Mouse (Mus musculus): Measurements from ENCODE around the gene Ppp1r14d. TPM values are rescaled to one million over a fixed set of nuclear protein-coding genes. Genes with fewer than 3 reads are reported as not detected.

Gene Ppp1r14d
- total RNA-seq (2023) = not detected

DNA sequence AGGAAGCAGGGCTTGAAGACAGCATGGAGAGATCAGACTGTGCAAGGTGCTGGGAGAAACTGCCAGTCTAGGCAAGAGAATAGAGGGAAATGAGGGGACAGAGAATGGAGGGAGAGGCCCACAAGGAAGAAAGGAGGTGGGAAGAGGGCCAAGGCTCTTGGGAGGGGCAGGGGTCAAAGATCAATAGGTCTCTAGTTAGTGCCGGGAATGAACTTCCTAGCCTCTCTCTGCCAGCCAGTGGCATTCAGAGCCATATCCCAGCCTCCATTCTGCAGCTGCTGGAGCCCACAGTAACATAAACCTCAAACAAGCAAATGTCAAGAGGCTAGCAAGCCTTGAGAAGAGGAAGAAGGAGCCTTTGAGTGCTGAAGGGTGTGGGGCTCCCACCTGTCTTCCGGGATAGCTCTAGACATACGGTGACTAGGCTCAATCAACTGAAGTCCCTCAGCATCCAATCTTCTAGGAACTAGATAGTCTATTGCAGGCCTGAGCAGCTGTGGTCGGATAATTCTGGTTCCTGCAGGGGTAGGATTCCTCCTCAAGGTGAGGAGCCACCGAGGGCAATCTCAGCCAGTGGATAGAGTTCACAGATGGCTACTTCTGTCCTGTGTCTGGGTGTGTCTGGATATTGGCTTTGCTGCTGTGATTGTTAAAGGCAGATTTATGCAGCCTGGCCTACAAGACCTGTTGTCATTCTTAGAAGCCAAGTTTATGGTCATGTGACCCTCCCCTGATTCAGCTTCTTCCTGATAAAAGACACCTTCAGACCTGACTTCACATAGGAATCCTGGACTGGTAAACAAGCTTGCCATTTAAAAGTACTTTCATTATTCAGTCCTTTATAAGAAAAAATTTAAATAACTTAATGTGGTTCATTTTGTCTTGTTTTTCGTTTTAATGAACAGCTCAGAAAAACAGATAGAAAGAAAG, at the start of gene Ppp1r14d:
Ppp1r14d (minus strand) TSS at position 132 of the 930 bp plus-strand sequence.

DNA sequence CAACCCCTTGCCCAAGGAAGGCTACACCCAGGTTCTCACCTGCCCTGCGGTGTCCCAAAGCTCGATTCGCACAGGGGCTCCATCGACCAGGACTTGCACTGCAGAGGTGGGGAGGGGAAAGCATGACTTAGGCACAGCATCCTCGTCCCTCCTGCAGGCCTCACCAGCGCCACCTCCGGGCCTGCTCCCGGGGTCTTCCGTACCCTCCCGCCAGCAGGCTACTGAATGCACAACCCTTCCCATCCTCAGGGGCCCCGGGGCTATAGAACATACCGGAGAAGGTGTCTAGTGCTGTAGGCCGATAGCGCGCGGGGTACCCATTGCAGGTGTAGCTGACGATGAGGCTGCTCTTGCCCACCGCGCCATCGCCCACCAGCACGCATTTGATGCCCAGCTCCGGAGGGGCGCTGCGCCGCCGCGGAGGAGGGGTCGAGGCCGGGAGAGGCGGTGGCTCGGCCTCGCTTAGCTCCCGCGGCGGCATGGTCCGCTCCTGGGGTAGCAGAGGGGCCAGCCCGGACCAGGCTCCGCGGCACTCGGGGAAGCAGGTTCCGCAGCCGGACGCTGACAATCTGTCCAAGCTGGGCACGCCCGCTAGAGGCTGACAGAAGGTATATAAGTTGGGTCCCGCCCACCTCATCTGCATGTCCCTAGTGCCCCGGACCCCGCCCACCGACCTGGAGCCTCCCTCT, 41.1 kb upstream of the Ppp1r14d start, which contains the start of gene Rhov:
Rhov (minus strand) TSS at position 630 of the 689 bp plus-strand sequence.

GRCm38 (mm10) chr2:119237210-119237870, 7.6 kb upstream of the Ppp1r14d start, which contains the start of gene Spint1:
Gene Spint1 (plus strand): TSS chr2:119237362.

DNA sequence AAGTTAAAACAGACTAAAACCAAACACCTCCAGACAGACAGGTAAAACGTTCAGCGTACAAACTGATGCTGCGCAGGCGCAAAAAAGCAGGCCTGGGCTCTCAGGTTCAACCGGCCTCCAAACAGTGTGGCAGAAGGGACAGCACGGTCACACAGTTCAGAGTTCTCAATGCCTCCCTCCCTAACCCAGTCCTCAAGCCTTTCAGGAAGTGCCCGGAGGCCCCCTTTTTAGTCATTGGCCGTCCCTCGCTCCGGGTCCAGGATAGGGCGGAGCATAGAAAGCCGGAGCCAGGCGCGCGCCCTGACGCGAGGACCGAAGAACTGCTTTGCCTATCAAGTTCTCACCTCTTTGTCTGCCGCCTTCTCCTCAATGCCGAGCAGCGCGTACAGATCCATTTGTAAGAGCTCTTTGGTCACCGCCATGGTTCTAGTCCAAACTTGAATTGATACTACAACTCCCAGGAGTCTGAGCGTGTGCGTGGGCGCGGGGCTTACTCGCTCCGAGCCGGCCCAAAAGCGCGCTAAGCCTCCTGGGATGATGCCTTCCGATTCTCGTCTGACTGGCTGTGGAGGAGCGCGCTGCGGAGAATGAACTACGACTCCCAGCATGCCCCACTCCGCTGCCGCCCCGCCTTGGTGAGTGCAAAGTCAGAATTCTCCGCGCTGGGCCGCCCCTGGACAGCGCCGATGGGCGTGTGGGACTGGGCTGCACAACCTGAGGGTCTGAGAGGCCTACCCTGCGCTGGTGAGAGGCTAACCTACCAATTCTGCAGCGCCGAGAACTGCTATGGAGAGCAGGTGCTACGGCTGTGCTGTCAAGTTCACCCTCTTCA, 21.1 kb downstream of the Ppp1r14d start, which contains the start of the genes Zfyve19 and Dnajc17:
Zfyve19 (plus strand) TSS at position 274 of the 832 bp plus-strand sequence.
Dnajc17 (minus strand) TSS at position 452 of the 832 bp plus-strand sequence.

DNA sequence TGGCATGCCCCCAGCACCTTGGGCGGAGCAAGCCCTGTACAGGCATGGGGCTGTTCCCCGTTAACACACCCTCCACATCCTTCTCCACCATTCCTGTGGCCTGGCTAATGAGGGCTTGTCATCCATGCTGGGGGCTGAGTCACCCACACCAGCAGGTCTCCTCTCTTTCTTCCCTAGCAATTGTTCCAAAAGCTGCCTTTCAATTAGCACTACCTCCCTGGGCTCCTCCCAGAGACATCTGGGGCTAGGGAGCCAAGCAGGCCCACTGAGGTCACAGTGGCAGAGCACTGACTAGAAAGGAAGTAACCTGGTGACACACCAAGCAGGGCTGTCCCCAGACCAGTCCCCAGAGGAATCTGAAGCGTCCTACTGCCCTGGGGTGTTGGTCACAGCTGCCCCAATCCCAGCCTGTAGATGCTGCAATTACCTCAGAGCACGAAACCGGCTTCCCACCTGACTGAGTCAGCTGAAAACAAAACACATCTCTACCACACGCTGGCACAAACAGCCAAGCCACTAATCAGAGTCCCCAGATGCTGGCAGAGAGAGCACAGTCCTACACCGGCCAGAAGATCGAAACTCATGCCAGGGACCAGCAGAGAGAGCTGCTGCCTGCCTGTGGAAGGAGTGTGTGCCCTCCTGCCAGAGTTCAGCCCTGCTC, 55.6 kb downstream of the Ppp1r14d start, which contains the start of gene Gm14137:
Gm14137 (plus strand) TSS at position 519 of the 661 bp plus-strand sequence.

Other genes with a start within 250 kb of the Ppp1r14d start
- 10 to 100 TPM; 12.8 to 13.5 TPM for gene Ccdc32, start 200.5 kb downstream of the Ppp1r14d start, total RNA-seq (2023)
- 10 to 100 TPM; 20.5 to 20.9 TPM for gene Rpusd2, start 195.1 kb downstream of the Ppp1r14d start, total RNA-seq (2023)
- gene Knl1, start 182.8 kb downstream of the Ppp1r14d start, total RNA-seq (2023) = 1 to 10 TPM; 1.5 to 2.9 TPM
- gene Rad51, start 117.1 kb downstream of the Ppp1r14d start, total RNA-seq (2023) = 1 to 10 TPM; 2.4 to 4.1 TPM
- gene Rmdn3, start 72.9 kb downstream of the Ppp1r14d start, total RNA-seq (2023) = 10 to 100 TPM; 25.9 to 28.7 TPM
- gene Gchfr, start 62.1 kb downstream of the Ppp1r14d start, total RNA-seq (2023) = not detected
- not detected for gene Gm14137, start 55.4 kb downstream of the Ppp1r14d start, total RNA-seq (2023)
- 10 to 100 TPM; 30.2 to 31.0 TPM for gene Zfyve19, start 21.3 kb downstream of the Ppp1r14d start, total RNA-seq (2023)
- 10 to 100 TPM; 18.4 to 26.2 TPM for gene Dnajc17, start 21.1 kb downstream of the Ppp1r14d start, total RNA-seq (2023)
- gene Spint1, start 7.5 kb upstream of the Ppp1r14d start, total RNA-seq (2023) = under 1 TPM in 1 of 2 experiments, not detected in 1; 0.24 TPM
- not detected for gene Rhov, start 41.4 kb upstream of the Ppp1r14d start, total RNA-seq (2023)
- gene Vps18, start 58.8 kb upstream of the Ppp1r14d start, total RNA-seq (2023) = 10 to 100 TPM; 19.0 to 24.7 TPM
- under 1 TPM in 1 of 2 experiments, not detected in 1; 0.32 TPM for gene Dll4, start 95.9 kb upstream of the Ppp1r14d start, total RNA-seq (2023)
- gene Chac1, start 121.3 kb upstream of the Ppp1r14d start, total RNA-seq (2023) = not detected
- gene Ino80, start 247.8 kb upstream of the Ppp1r14d start, total RNA-seq (2023) = 10 to 100 TPM; 48.6 to 50.0 TPM